Mouse (Mus musculus): ENCODE measurements around the gene Plod3.

GRCm38 (mm10) chr5:136966331-136966730 is 20.5 kb upstream of the Plod3 start, which contains the start of gene Cldn15:
- TF ChIP-seq CTCF (IDR thresholded peaks at IDR 0.05; ENCODE audit: low read depth, low read length) (no peak), POLR2A (IDR thresholded peaks at IDR 0.05; ENCODE audit: extremely low read depth, insufficient read depth, low read length) (no peak)

All from liver, adult 2 months (tissue).